Mouse (Mus musculus): ENCODE results near the gene Sumo3. TPM values are rescaled to one million over a fixed set of nuclear protein-coding genes. Genes with fewer than 3 reads are reported as not detected.

The Sumo3 gene
- polyA plus RNA-seq, 1 experiment: 269 TPM

GRCm38 (mm10) chr10:77581408-77582284, 24.3 kb upstream of the Sumo3 start, which contains the start of gene Pttg1ip:
Gene Pttg1ip, plus strand, starts transcription at chr10:77581720.
- Histone ChIP-seq H3K27me3 (replicated peaks; ENCODE audit: control insufficient read depth, insufficient read depth, low read length) (no peaks in the 10 kb centered on the region), H3K4me3 (ENCODE audit: insufficient read depth, low read depth, low read length) (peak within 1 kb of the TSS; percentile 81), H3K36me3 (ENCODE audit: control insufficient read depth, insufficient read depth, low read length) (no peaks in the 10 kb centered on the region), H3K27ac (ENCODE audit: insufficient read depth, low read depth, low read length) (peak within 1 kb of the TSS; percentile 95), H3K4me1 (ENCODE audit: control insufficient read depth, insufficient read depth, low read length) (peaks cover 18% of the 10 kb centered on the region)
- peak; percentile 98 for DNase-seq
- WGBS: under 1% methylated on average over 64 of the region's 64 CpGs
- peak; percentile 91 for TF ChIP-seq POLR2A (IDR thresholded peaks at IDR 0.05; ENCODE audit: low read depth, low read length)
- TF ChIP-seq CTCF (conservative IDR thresholded peaks at IDR 0.05; ENCODE audit: insufficient read depth, insufficient read length, low read depth, low read length): no peak

- TF ChIP-seq POLR2A (IDR thresholded peaks at IDR 0.05; ENCODE audit: low read depth, low read length): no peak
- no peak for TF ChIP-seq CTCF (conservative IDR thresholded peaks at IDR 0.05; ENCODE audit: insufficient read depth, insufficient read length, low read depth, low read length)
- no peak for DNase-seq
- H3K27me3 ChIP-seq (replicated peaks; ENCODE audit: control insufficient read depth, insufficient read depth, low read length): no peaks in the 10 kb centered on the region
- WGBS: 5% methylated on average over 8 of the region's 8 CpGs
- peak overlapping the region; percentile 95 for H3K27ac ChIP-seq (ENCODE audit: insufficient read depth, low read depth, low read length)
- peak overlapping the region; percentile 81 for H3K4me3 ChIP-seq (ENCODE audit: insufficient read depth, low read depth, low read length)
- H3K4me1 ChIP-seq (ENCODE audit: control insufficient read depth, insufficient read depth, low read length): peaks cover 24% of the 10 kb centered on the region
- no peaks in the 10 kb centered on the region for H3K36me3 ChIP-seq (ENCODE audit: control insufficient read depth, insufficient read depth, low read length)
Measured at GRCm38 (mm10) chr10:77582285-77582618, 23.6 kb upstream of the Sumo3 start.

GRCm38 (mm10) chr10:77583795-77584422, 22.0 kb upstream of the Sumo3 start:
- TF ChIP-seq POLR2A (IDR thresholded peaks at IDR 0.05; ENCODE audit: low read depth, low read length): no peak
- TF ChIP-seq CTCF (conservative IDR thresholded peaks at IDR 0.05; ENCODE audit: insufficient read depth, insufficient read length, low read depth, low read length): no peak
- 15% methylated on average over 10 of the region's 10 CpGs for WGBS
- Histone ChIP-seq H3K27ac (ENCODE audit: insufficient read depth, low read depth, low read length) (no peak overlapping the region), H3K27me3 (replicated peaks; ENCODE audit: control insufficient read depth, insufficient read depth, low read length) (no peaks in the 10 kb centered on the region), H3K36me3 (ENCODE audit: control insufficient read depth, insufficient read depth, low read length) (no peaks in the 10 kb centered on the region), H3K4me1 (ENCODE audit: control insufficient read depth, insufficient read depth, low read length) (peaks cover 32% of the 10 kb centered on the region), H3K4me3 (ENCODE audit: insufficient read depth, low read depth, low read length) (peak overlapping the region; percentile 5)
- peak; percentile 79 for DNase-seq

- peak overlapping the region; percentile 69 for H3K27ac ChIP-seq (ENCODE audit: insufficient read depth, low read depth, low read length)
- H3K4me1 ChIP-seq (ENCODE audit: control insufficient read depth, insufficient read depth, low read length): peaks cover 47% of the 10 kb centered on the region
- peak; percentile 55 for DNase-seq
- no peaks in the 10 kb centered on the region; the same call in 1 of the 2 replicates for H3K36me3 ChIP-seq (ENCODE audit: control insufficient read depth, insufficient read depth, low read length)
- WGBS: 48% methylated on average over 3 of the region's 3 CpGs
- H3K4me3 ChIP-seq (ENCODE audit: insufficient read depth, low read depth, low read length): no peak overlapping the region
- TF ChIP-seq CTCF (conservative IDR thresholded peaks at IDR 0.05; ENCODE audit: insufficient read depth, insufficient read length, low read depth, low read length): no peak
- no peak for TF ChIP-seq POLR2A (IDR thresholded peaks at IDR 0.05; ENCODE audit: low read depth, low read length)
- H3K27me3 ChIP-seq (replicated peaks; ENCODE audit: control insufficient read depth, insufficient read depth, low read length): no peaks in the 10 kb centered on the region
Measured at GRCm38 (mm10) chr10:77586637-77587036, 19.3 kb upstream of the Sumo3 start.

GRCm38 (mm10) chr10:77587091-77587775, 18.7 kb upstream of the Sumo3 start:
- peak; percentile 77 for DNase-seq
- TF ChIP-seq CTCF (conservative IDR thresholded peaks at IDR 0.05; ENCODE audit: insufficient read depth, insufficient read length, low read depth, low read length) (no peak), POLR2A (IDR thresholded peaks at IDR 0.05; ENCODE audit: low read depth, low read length) (no peak)
- Histone ChIP-seq H3K27ac (ENCODE audit: insufficient read depth, low read depth, low read length) (peak overlapping the region; percentile 69), H3K36me3 (ENCODE audit: control insufficient read depth, insufficient read depth, low read length) (no peaks in the 10 kb centered on the region; the same call in 1 of the 2 replicates), H3K4me1 (ENCODE audit: control insufficient read depth, insufficient read depth, low read length) (peaks cover 47% of the 10 kb centered on the region), H3K4me3 (ENCODE audit: insufficient read depth, low read depth, low read length) (no peak overlapping the region), H3K27me3 (replicated peaks; ENCODE audit: control insufficient read depth, insufficient read depth, low read length) (no peaks in the 10 kb centered on the region)
- WGBS: 45% methylated on average over 6 of the region's 6 CpGs

- Histone ChIP-seq H3K27me3 (replicated peaks; ENCODE audit: control insufficient read depth, insufficient read depth, low read length) (no peaks in the 10 kb centered on the region), H3K4me1 (ENCODE audit: control insufficient read depth, insufficient read depth, low read length) (peaks cover 45% of the 10 kb centered on the region), H3K27ac (ENCODE audit: insufficient read depth, low read depth, low read length) (peak overlapping the region; percentile 68), H3K4me3 (ENCODE audit: insufficient read depth, low read depth, low read length) (no peak overlapping the region), H3K36me3 (ENCODE audit: control insufficient read depth, insufficient read depth, low read length) (peaks cover under 1% of the 10 kb centered on the region; the same call in 1 of the 2 replicates)
- TF ChIP-seq CTCF (conservative IDR thresholded peaks at IDR 0.05; ENCODE audit: insufficient read depth, insufficient read length, low read depth, low read length) (no peak), POLR2A (IDR thresholded peaks at IDR 0.05; ENCODE audit: low read depth, low read length) (no peak)
- WGBS: 39% methylated on average over 2 of the region's 2 CpGs
- DNase-seq: peak; percentile 85
Measured at GRCm38 (mm10) chr10:77588036-77588435, 17.9 kb upstream of the Sumo3 start.

Measured in kidney, adult 2 months (tissue).